14 mouse cellular contexts compared by ENCODE assay signal in the genomic region with DNA sequence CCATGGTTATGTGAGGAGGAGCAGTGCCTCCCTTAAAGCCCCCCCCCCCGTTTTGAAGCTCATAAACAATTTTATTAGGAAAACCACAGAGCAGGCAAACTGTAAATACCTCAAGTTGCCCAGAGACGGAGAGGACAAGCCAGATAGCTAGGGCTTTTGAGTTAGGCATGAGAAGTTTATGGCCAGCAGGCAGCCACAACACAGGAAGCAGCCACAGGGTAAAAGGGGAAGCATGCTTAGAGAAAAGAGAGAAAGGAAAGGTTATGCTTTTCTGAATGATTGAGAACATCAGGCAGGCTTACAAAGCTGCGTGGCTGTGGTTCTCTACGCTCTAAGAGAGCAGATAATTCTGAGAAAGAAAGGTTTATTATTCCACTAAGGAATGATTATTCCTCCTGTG.
"Had no signal": no experiment of that assay in that cellular context is flagged by ENCODE, and none has a peak within 500 bp of the region (broad histone marks: within the 10 kb centered on the region; RNA-seq: fewer than 3 reads in every experiment).

No protein-coding gene starts in this region.

- H3K27ac ChIP-seq: limb, embryonic 15.5 days; liver, embryonic 14.5 days; neural tube, embryonic 15.5 days; stomach, postnatal 0 days had no signal

- H3K27me3 ChIP-seq: limb, embryonic 15.5 days; neural tube, embryonic 15.5 days had no signal

- H3K36me3 ChIP-seq: limb, embryonic 15.5 days; neural tube, embryonic 15.5 days had no signal

- ATAC-seq: intestine, embryonic 16.5 days; midbrain, embryonic 16.5 days had no signal

- H3K4me1 ChIP-seq: limb, embryonic 15.5 days; megakaryocyte, embryonic 14.5 days; neural tube, embryonic 15.5 days had no signal

- DNase-seq: kidney, adult 8-10 months; kidney, postnatal 25 days; layer of hippocampus, postnatal 36 days; lung, adult 18-20 months; right cerebral cortex, postnatal 4 days; spleen, adult 18-20 months; thymus, postnatal 4 days had no signal

- H3K4me3 ChIP-seq: limb, embryonic 15.5 days; megakaryocyte, embryonic 14.5 days; neural tube, embryonic 15.5 days had no signal
